11 mouse cellular contexts compared by ENCODE assay signal in the genomic region with DNA sequence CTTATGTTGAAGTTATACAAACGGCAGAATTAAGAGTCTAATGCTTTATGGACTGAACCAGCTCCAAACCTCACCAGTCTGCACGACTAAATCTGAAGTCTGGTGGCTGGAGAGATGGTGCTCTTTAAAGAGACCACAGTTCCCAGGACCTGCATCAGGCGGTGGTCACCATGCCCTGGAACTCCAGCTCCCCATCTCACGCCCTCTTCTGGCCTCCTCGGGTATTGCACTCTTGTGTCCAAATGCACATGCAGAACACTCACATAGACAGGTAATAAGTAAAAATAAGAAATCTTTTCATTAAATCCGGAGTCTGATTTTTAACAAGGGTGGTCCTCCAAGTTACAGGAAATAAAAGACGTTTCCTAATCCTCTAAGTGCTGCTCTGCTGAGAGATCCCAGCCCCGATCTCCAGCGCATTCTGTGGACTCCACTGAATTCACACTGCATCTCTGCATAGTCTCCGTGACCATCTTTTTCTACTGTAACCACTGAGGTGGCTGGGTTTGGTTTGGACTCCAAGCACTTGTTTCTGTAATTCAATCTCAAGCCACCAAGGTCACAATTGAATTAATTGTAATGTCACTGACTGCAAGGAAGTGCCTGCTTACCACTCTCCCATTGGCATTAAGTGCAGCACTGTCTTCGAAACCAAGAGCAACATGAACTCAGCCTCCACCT. TPM values are rescaled to one million over a fixed set of nuclear protein-coding genes. Genes with fewer than 3 reads are reported as not detected.
DNase-seq lines count a peak whose midpoint lies in the region; ATAC-seq and TF ChIP-seq lines count a peak whose summit lies in the region.
"Had no signal": no experiment of that assay in that cellular context is flagged by ENCODE, and none has a peak within 500 bp of the region (broad histone marks: within the 10 kb centered on the region; RNA-seq: fewer than 3 reads in every experiment).

TSS of gene Defb21 (plus strand) at position 631 of the 681 bp plus-strand sequence.

- no peak for TF ChIP-seq EP300 in stomach, postnatal 0 days (optimal IDR thresholded peaks at IDR 0.05)

- H3K4me3 ChIP-seq in gastrocnemius, adult 2 months: no peak within 1 kb of the TSS
- no peak within 1 kb of the TSS for H3K4me3 ChIP-seq in lung, embryonic 14.5 days (ENCODE audit: low read depth, low read length)
- no peak within 1 kb of the TSS for H3K4me3 ChIP-seq in stomach, postnatal 0 days (ENCODE audit: low read depth, low read length)
- H3K4me3 ChIP-seq: midbrain, embryonic 13.5 days had no signal

- no peak within 1 kb of the TSS for H3K9ac ChIP-seq in lung, embryonic 14.5 days
- H3K9ac ChIP-seq in stomach, postnatal 0 days (ENCODE audit: low read length): no peak within 1 kb of the TSS
- H3K9ac ChIP-seq: forebrain, postnatal 0 days; midbrain, embryonic 13.5 days had no signal

- no peaks in the 10 kb centered on the region for H3K4me1 ChIP-seq in lung, embryonic 14.5 days (ENCODE audit: insufficient read depth)
- no peaks in the 10 kb centered on the region for H3K4me1 ChIP-seq in stomach, postnatal 0 days (replicated peaks; ENCODE audit: control insufficient read depth, insufficient read depth)
- H3K4me1 ChIP-seq: midbrain, embryonic 13.5 days had no signal

- no peak for ATAC-seq in lung, embryonic 14.5 days (ENCODE audit: insufficient read depth)
- ATAC-seq in stomach, postnatal 0 days (ENCODE audit: low FRiP score, low TSS enrichment): no peak
- no peak for ATAC-seq in erythroid progenitor cell, adult 5-6 weeks (replicated peaks; ENCODE audit: low FRiP score, poor library complexity, severe bottlenecking)
- ATAC-seq: forebrain, postnatal 0 days; midbrain, embryonic 13.5 days had no signal

- DNase-seq in gastrocnemius, adult 2 months: no peak
- no peak for DNase-seq in gastrocnemius, adult 18-20 months (ENCODE audit: low spot score)
- DNase-seq in lung, embryonic 14.5 days: peak; percentile 13
- no peak for DNase-seq in lung, postnatal 4 days
- DNase-seq in NIH3T3 (ENCODE audit: low read depth): peak; percentile 22
- no peak for DNase-seq in stomach, postnatal 0 days (ENCODE audit: low spot score)
- DNase-seq in urinary bladder, postnatal 4 days (ENCODE audit: low spot score in 2 of 2): no peak
- DNase-seq: forebrain, postnatal 0 days had no signal

- intact Hi-C loops in gastrocnemius, adult 2 months (cut with DNase I): no loop called here

- no peaks in the 10 kb centered on the region for H3K9me3 ChIP-seq in lung, embryonic 14.5 days (ENCODE audit: low read depth, low read length)
- no peaks in the 10 kb centered on the region for H3K9me3 ChIP-seq in stomach, postnatal 0 days (ENCODE audit: control insufficient read depth, low read length)
- H3K9me3 ChIP-seq: midbrain, embryonic 13.5 days had no signal

- no peaks in the 10 kb centered on the region for H3K36me3 ChIP-seq in lung, embryonic 14.5 days (ENCODE audit: insufficient read depth)
- no peaks in the 10 kb centered on the region for H3K36me3 ChIP-seq in stomach, postnatal 0 days (ENCODE audit: control insufficient read depth, insufficient read depth, low read length)
- H3K36me3 ChIP-seq: midbrain, embryonic 13.5 days had no signal

- no peak within 1 kb of the TSS for H3K4me2 ChIP-seq in lung, embryonic 14.5 days
- H3K4me2 ChIP-seq in stomach, postnatal 0 days (replicated peaks; ENCODE audit: low read depth): no peak within 1 kb of the TSS
- H3K4me2 ChIP-seq: midbrain, embryonic 13.5 days had no signal

- no peaks in the 10 kb centered on the region for H3K27me3 ChIP-seq in lung, embryonic 14.5 days (ENCODE audit: insufficient read depth, low read length)
- no peaks in the 10 kb centered on the region for H3K27me3 ChIP-seq in stomach, postnatal 0 days (ENCODE audit: control insufficient read depth, insufficient read depth, low read length)
- H3K27me3 ChIP-seq: midbrain, embryonic 13.5 days had no signal

- TF ChIP-seq CTCF in gastrocnemius, adult 2 months (IDR thresholded peaks at IDR 0.05): peak; percentile 36
- TF ChIP-seq CTCF in lung, embryonic 14.5 days (IDR thresholded peaks at IDR 0.05; ENCODE audit: low read depth): peak; percentile 50
- TF ChIP-seq CTCF in stomach, postnatal 0 days (IDR thresholded peaks at IDR 0.05; ENCODE audit: low read depth): peak; percentile 55

- WGBS in lung, embryonic 14.5 days: 60% methylated on average over 11 of the region's 11 CpGs
- 58% methylated on average over 11 of the region's 11 CpGs for WGBS in stomach, postnatal 0 days

- H3K27ac ChIP-seq in gastrocnemius, adult 2 months: no peak within 1 kb of the TSS
- no peak within 1 kb of the TSS for H3K27ac ChIP-seq in lung, embryonic 14.5 days (ENCODE audit: low read depth)
- H3K27ac ChIP-seq in stomach, postnatal 0 days (replicated peaks): no peak within 1 kb of the TSS
- H3K27ac ChIP-seq: midbrain, embryonic 13.5 days had no signal

RNA-seq across cellular contexts. Expression of gene Defb21, which starts in this region (rescaled TPM):
- not detected for total RNA-seq in gastrocnemius, adult 2 months (2021)
- total RNA-seq in gastrocnemius, adult 18-20 months (2021): not detected
- not detected in 2 replicates for polyA plus RNA-seq in lung, embryonic 14.5 days (2014; fragmentation: Nextera tagmentation; extraction: Ambion mirVana)
- not detected in 2 replicates for polyA plus RNA-seq in stomach, postnatal 0 days (2015; fragmentation: Nextera tagmentation; extraction: Ambion mirVana)
- total RNA-seq in erythroid progenitor cell, adult 5-6 weeks (2015; ENCODE audit: low replicate concordance): not detected in 2 replicates
- not detected in 2 replicates for total RNA-seq in erythroid progenitor cell, adult 5-6 weeks (2017; ENCODE audit: low replicate concordance)
- total RNA-seq: forebrain, postnatal 0 days; left cerebral cortex, postnatal 36 days had no signal
- polyA plus RNA-seq: forebrain, postnatal 0 days; midbrain, embryonic 13.5 days had no signal

Comparison
In these comparisons a context has a peak if more than half of its experiments do, and no peak if none do; other contexts are left out.
1. Peak in DNase-seq in lung, embryonic 14.5 days; RNA of the gene not detected or under 1 TPM.